Mouse (Mus musculus) liver, adult 2 months (tissue): Measurements from ENCODE around the gene Cyb5r4.

Source experiments
- CTCF ChIP-seq: fragments of 200-500 bp; IDR thresholded peaks from 2 replicates; pipeline ENCODE4 v1.5.1; 2011; ENCODE audit warnings: low read depth, low read length, control low read depth
- POLR2A ChIP-seq: fragments of 200-500 bp; IDR thresholded peaks from 2 replicates; pipeline ENCODE4 v1.6.1; 2011; ENCODE audit warnings: low read length, control low read depth; ENCODE audit not compliant: insufficient read depth; ENCODE audit errors: extremely low read depth

DNA sequence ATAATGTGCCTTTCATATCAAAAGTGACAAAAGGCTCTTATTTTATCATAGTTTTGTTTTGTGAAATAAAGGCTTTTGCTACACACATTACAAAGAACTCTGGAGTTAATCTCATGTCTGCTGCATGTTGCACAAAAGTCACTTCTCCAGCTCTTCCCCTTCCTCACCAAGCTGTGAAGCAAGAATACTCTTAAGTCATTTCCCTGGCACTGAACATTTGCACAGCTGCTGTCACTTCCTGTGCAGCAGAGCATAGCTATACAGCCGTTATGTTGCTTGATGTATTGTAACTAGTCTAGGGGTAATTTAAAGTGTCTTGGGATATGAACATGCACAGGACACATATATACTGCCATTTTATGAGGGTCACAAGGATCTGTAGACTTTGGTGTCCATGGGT is 46.3 kb downstream of the Cyb5r4 start:
- TF ChIP-seq CTCF (no peak), POLR2A (no peak)
